Mouse (Mus musculus) olfactory bulb, adult 2 months (tissue): ENCODE measurements around the gene Hist2h2be.

Experiments
- CTCF ChIP-seq: fragments of 200-500 bp; IDR thresholded peaks from 2 replicates; pipeline ENCODE4 v1.5.1; 2012; ENCODE audit warnings: low read depth, mild to moderate bottlenecking, low read length, moderate library complexity; ENCODE audit not compliant: insufficient read depth
- POLR2A ChIP-seq: fragments of 200-500 bp; IDR thresholded peaks from 2 replicates; pipeline ENCODE4 v1.6.1; 2012; ENCODE audit warnings: mild to moderate bottlenecking, low read depth, low read length, moderate library complexity; ENCODE audit not compliant: insufficient read depth

DNA sequence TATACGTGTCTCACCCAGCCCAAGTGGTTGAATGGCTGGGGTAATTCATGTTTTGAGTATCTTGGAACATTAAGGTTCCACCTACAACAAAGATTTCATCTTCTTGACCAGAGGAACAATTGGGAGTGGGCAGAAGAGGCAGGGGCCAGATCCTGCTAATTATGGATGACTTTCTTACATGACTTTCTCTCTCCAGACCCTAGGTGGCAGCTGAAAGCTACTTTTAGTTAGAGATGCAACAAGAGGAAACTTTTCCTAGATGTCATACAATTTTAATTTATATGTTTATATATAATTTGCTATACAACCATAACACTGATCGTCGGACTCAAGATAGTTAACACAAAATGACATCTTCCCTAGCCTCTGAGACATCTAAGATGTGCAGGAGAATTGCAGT lies 13.1 kb upstream of the Hist2h2be start:
- no peak for TF ChIP-seq CTCF
- no peak for TF ChIP-seq POLR2A
